Mouse (Mus musculus) limb, embryonic 13.5 days (tissue): Measurements from ENCODE around the gene Olfr170. TPM values are rescaled to one million over a fixed set of nuclear protein-coding genes. Genes with fewer than 3 reads are reported as not detected.
"Not testable (repeated sequence)": the region's sequence is repeated elsewhere in the genome, so short reads cannot be mapped to it uniquely, and the experiment has no call there.

Source experiments
- ATAC-seq: fragments of 200-750 bp; cut with Nextera tagmentation; 2 replicates; pipeline ENCODE4 v1.8.0; 2017; ENCODE audit warnings: low read depth, moderate number of reproducible peaks, moderate TSS enrichment; ENCODE audit not compliant: low FRiP score
- H3K27ac ChIP-seq: fragments of 300-500 bp; sonication (generic); 2 replicates; pipeline ENCODE4 v1.5.1; 2015; ENCODE audit warnings: inconsistent platforms, mild to moderate bottlenecking, moderate library complexity
- H3K27me3 ChIP-seq: fragments of 300-500 bp; sonication (generic); 2 replicates; pipeline ENCODE4 v1.6.1; 2015; ENCODE audit warnings: mild to moderate bottlenecking, inconsistent platforms
- H3K36me3 ChIP-seq: fragments of 300-500 bp; sonication (generic); 2 replicates; pipeline ENCODE4 v1.6.1; 2015; ENCODE audit warnings: inconsistent platforms, mild to moderate bottlenecking, moderate library complexity
- H3K4me1 ChIP-seq: fragments of 300-500 bp; sonication (generic); 2 replicates; pipeline ENCODE4 v1.6.1; 2015; ENCODE audit warnings: inconsistent platforms
- H3K4me2 ChIP-seq: fragments of 300-500 bp; sonication (generic); replicated peaks from 2 replicates; pipeline ENCODE4 v1.6.1; 2015; ENCODE audit warnings: inconsistent platforms, mild to moderate bottlenecking, moderate library complexity
- H3K4me3 ChIP-seq: fragments of 300-500 bp; sonication (generic); 2 replicates; pipeline ENCODE4 v1.5.1; 2015; ENCODE audit warnings: moderate library complexity, mild to moderate bottlenecking, inconsistent platforms
- H3K9ac ChIP-seq: fragments of 300-500 bp; sonication (generic); 2 replicates; pipeline ENCODE4 v1.6.1; 2015; ENCODE audit warnings: mild to moderate bottlenecking, inconsistent platforms
- H3K9me3 ChIP-seq: fragments of 300-500 bp; sonication (generic); 2 replicates; pipeline ENCODE4 v1.6.1; 2016; ENCODE audit warnings: inconsistent platforms
- WGBS: fragments of 180-500 bp; shearing (Covaris S2); methylation state at CpG from one replicate; pipeline ENCODE4 v1.1.7; 2015; 5-methylcytosine and 5-hydroxymethylcytosine counted together
- polyA plus RNA-seq: library from polyadenylated mRNA; unstranded; fragments of >200 nt; fragmentation: Nextera tagmentation; extraction: Ambion mirVana; gene quantifications from 2 replicates; pipeline ENCODE4 v1.2.1, GENCODE M21; 2015

Gene Olfr170
- polyA plus RNA-seq: not detected in 2 replicates

DNA sequence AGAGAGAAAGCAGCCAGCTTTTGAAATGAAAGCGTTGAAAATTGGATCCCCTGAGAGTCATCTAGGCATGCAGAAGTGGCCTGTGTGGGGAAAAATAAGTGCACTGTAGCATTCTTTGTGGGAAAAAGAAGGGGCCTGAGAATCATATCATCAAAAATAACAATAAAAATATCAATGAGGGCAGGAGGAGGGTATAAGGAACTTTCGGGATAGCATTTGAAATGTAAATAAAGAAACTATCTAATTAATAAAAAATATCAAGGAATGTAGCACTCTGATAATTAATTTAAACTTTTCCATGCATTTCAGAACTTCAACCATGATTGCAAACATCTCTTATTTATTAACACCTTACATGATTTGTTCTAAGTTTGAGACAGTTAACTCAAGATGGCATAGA is at the start of gene Olfr170:
Gene Olfr170 (minus strand): TSS at position 101 of the 400 bp plus-strand sequence.
- not testable (repeated sequence) for H3K4me1 ChIP-seq, H3K4me3 ChIP-seq, H3K9me3 ChIP-seq, H3K36me3 ChIP-seq, H3K9ac ChIP-seq, H3K27me3 ChIP-seq, H3K27ac ChIP-seq, ATAC-seq, H3K4me2 ChIP-seq
- 95% methylated on average over 2 of the region's 2 CpGs for WGBS

DNA sequence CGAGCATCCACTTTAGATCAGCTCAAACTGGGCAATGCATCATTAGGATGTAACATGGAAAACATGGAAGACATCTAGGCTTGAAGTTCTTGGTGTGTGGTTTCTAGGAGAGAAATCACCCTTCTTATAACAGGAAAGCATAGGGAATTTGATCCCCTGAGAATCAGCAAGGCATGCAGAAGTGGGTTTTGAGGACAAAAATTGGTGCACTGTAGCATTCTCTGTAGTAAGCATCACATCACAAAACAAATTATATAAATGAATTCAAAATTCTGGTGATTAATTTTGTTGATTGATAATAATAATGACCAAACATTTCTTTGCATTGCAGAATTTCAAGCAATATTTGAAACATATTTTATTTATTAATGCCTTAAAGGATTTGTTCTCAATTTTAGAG is 18.1 kb upstream of the Olfr170 start, which contains the start of gene Olfr171:
Gene Olfr171 (minus strand): TSS at position 101 of the 400 bp plus-strand sequence.
- H3K36me3 ChIP-seq: no peaks in the 10 kb centered on the region
- no peak within 1 kb of the TSS for H3K4me2 ChIP-seq
- no peaks in the 10 kb centered on the region for H3K4me1 ChIP-seq
- H3K27ac ChIP-seq: no peak within 1 kb of the TSS
- WGBS: 83% methylated on average over 1 of the region's 1 CpGs
- no peaks in the 10 kb centered on the region; the same call in 1 of the 2 replicates for H3K9me3 ChIP-seq
- no peak within 1 kb of the TSS for H3K9ac ChIP-seq
- no peak for ATAC-seq
- H3K4me3 ChIP-seq: no peak within 1 kb of the TSS
- H3K27me3 ChIP-seq: no peaks in the 10 kb centered on the region

DNA sequence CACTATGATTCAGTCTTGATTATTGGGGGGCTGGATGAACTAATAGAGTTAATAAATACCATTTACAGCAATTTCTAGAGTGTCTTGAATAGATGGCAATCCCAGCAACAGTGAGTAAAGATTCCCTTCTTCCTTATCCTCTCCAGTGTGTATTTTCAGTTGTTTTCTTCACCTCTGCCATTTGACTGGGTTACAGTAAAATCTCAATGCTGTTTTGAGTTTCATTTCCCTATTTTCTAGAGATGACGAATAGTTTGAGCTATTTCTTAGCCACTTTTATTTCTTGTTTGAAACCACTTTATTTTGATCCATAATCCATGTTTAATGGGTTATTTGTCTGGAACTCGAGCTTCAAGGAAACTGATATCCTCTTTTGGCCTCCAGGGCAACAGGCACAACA is 8.5 kb downstream of the Olfr170 start:
- Histone ChIP-seq H3K36me3 (no peaks in the 10 kb centered on the region), H3K9ac (no peak overlapping the region), H3K4me1 (no peaks in the 10 kb centered on the region), H3K4me3 (no peak overlapping the region), H3K27me3 (no peaks in the 10 kb centered on the region), H3K27ac (no peak overlapping the region), H3K9me3 (no peaks in the 10 kb centered on the region), H3K4me2 (no peak overlapping the region)
- 55% methylated on average over 2 of the region's 2 CpGs for WGBS
- ATAC-seq: no peak

- not testable (repeated sequence) for H3K4me1 ChIP-seq, H3K9ac ChIP-seq, H3K27ac ChIP-seq, H3K4me3 ChIP-seq, H3K36me3 ChIP-seq, H3K27me3 ChIP-seq, H3K4me2 ChIP-seq, ATAC-seq, H3K9me3 ChIP-seq
- WGBS: 91% methylated on average over 2 of the region's 2 CpGs
Observed at GRCm38 (mm10) chr16:19571709-19572108, 40.0 kb downstream of the Olfr170 start, which contains the start of gene Olfr169. Gene Olfr169, minus strand, starts transcription at chr16:19571809.

Other genes starting within 250 kb of the Olfr170 start
- gene Olfr165, start 188.7 kb downstream of the Olfr170 start, polyA plus RNA-seq: not detected in 2 replicates
- not detected in 2 replicates for gene Olfr166, start 128.2 kb downstream of the Olfr170 start, polyA plus RNA-seq
- not detected in 2 replicates for gene Olfr167, start 89.6 kb downstream of the Olfr170 start, polyA plus RNA-seq
- not detected in 2 replicates for gene Olfr168, start 76.3 kb downstream of the Olfr170 start, polyA plus RNA-seq
- gene Olfr169, start 40.1 kb downstream of the Olfr170 start, polyA plus RNA-seq: not detected in 2 replicates
- not detected in 2 replicates for gene Olfr171, start 18.0 kb upstream of the Olfr170 start, polyA plus RNA-seq
- 0.05 TPM in 2 replicates for gene Lamp3, start 94.5 kb upstream of the Olfr170 start, polyA plus RNA-seq
- gene B3gnt5, start 148.3 kb upstream of the Olfr170 start, polyA plus RNA-seq: 32.2 and 35.6 TPM in 2 replicates